ENCODE assay signal across 8 mouse cellular contexts in genomic region chr10:57487201-57487600, GRCm38 (mm10). TPM values are rescaled to one million over a fixed set of nuclear protein-coding genes. Genes with fewer than 3 reads are reported as not detected.
DNase-seq lines count a peak whose midpoint lies in the region; ATAC-seq and TF ChIP-seq lines count a peak whose summit lies in the region.

No protein-coding gene starts in this region.

- ATAC-seq in hindbrain, embryonic 11.5 days (ENCODE audit: low FRiP score), result peak; percentile 63
- peak; percentile 42 for ATAC-seq in midbrain, embryonic 12.5 days (ENCODE audit: low FRiP score, low read depth)

- H3K4me1 ChIP-seq in spleen, adult 2 months (ENCODE audit: control insufficient read depth, insufficient read depth, insufficient read length), result no peaks in the 10 kb centered on the region; the same call in 1 of the 2 replicates
- H3K4me1 ChIP-seq in hindbrain, embryonic 11.5 days (replicated peaks; ENCODE audit: control insufficient read depth, insufficient read depth, low read length), result no peaks in the 10 kb centered on the region
- peaks cover 13% of the 10 kb centered on the region for H3K4me1 ChIP-seq in midbrain, embryonic 12.5 days

- H3K36me3 ChIP-seq in spleen, adult 2 months (ENCODE audit: control insufficient read depth, insufficient read depth, low read length), result no peaks in the 10 kb centered on the region
- no peaks in the 10 kb centered on the region for H3K36me3 ChIP-seq in hindbrain, embryonic 11.5 days (ENCODE audit: control insufficient read depth, insufficient read depth, low read length)
- peaks cover 13% of the 10 kb centered on the region for H3K36me3 ChIP-seq in midbrain, embryonic 12.5 days

- H3K4me3 ChIP-seq in spleen, adult 2 months (ENCODE audit: extremely low read depth, insufficient read depth, insufficient read length), result peak overlapping the region; percentile 73; the same call in 1 of the 2 replicates
- H3K4me3 ChIP-seq in hindbrain, embryonic 11.5 days (ENCODE audit: low read depth, low read length), result peak overlapping the region; percentile 87
- H3K4me3 ChIP-seq in midbrain, embryonic 12.5 days, result peak overlapping the region; percentile 97

- no peaks in the 10 kb centered on the region for H3K27me3 ChIP-seq in spleen, adult 2 months (ENCODE audit: control insufficient read depth, insufficient read depth, low read length)
- H3K27me3 ChIP-seq in hindbrain, embryonic 11.5 days (ENCODE audit: control insufficient read depth, insufficient read depth, low read length), result no peaks in the 10 kb centered on the region
- H3K27me3 ChIP-seq in midbrain, embryonic 12.5 days, result no peaks in the 10 kb centered on the region

- H3K4me2 ChIP-seq in hindbrain, embryonic 11.5 days (replicated peaks; ENCODE audit: low read depth, low read length), result peak overlapping the region; percentile 43
- H3K4me2 ChIP-seq in midbrain, embryonic 12.5 days (replicated peaks), result peak overlapping the region; percentile 64

- TF ChIP-seq CTCF in spleen, adult 2 months (IDR thresholded peaks at IDR 0.05; ENCODE audit: extremely low read depth, insufficient read depth, insufficient read length, insufficient replicate concordance), result no peak

- TF ChIP-seq POLR2A in spleen, adult 2 months (IDR thresholded peaks at IDR 0.05; ENCODE audit: low read depth, low read length), result no peak

- DNase-seq in adrenal gland, postnatal 10 days, result peak; percentile 6
- no peak for DNase-seq in adrenal gland, adult 2 months
- no peak for DNase-seq in spleen, adult 2 months (ENCODE audit: low read depth in 1 of 2, low spot score in 2 of 2)
- DNase-seq in spleen, postnatal 10 days (ENCODE audit: low spot score in 2 of 2), result no peak
- DNase-seq in hindbrain, embryonic 11.5 days (ENCODE audit: low spot score), result peak; percentile 81
- no peak for DNase-seq in urinary bladder, postnatal 14 days (ENCODE audit: low spot score)
- DNase-seq in adrenal gland, adult (ENCODE audit: inconsistent age in 2 of 2, low spot score in 1 of 2), result no peak

- H3K9ac ChIP-seq in hindbrain, embryonic 11.5 days (ENCODE audit: low read depth, low read length), result peak overlapping the region; percentile 96
- peak overlapping the region; percentile 97 for H3K9ac ChIP-seq in midbrain, embryonic 12.5 days (replicated peaks)

- no peak overlapping the region for H3K27ac ChIP-seq in spleen, adult 2 months (ENCODE audit: insufficient read depth, low read length)
- H3K27ac ChIP-seq in hindbrain, embryonic 11.5 days (ENCODE audit: low read depth, low read length), result peak overlapping the region; percentile 98
- peak overlapping the region; percentile 99 for H3K27ac ChIP-seq in midbrain, embryonic 12.5 days (replicated peaks)

- no peaks in the 10 kb centered on the region for H3K9me3 ChIP-seq in hindbrain, embryonic 11.5 days (ENCODE audit: control insufficient read depth, low read length)
- peaks cover 5% of the 10 kb centered on the region; the same call in 1 of the 2 replicates for H3K9me3 ChIP-seq in midbrain, embryonic 12.5 days

- 10% methylated on average over 8 of the region's 8 CpGs for WGBS in spleen, adult 2 months
- 0% methylated on average over 8 of the region's 8 CpGs for WGBS in hindbrain, embryonic 11.5 days
- WGBS in midbrain, embryonic 12.5 days, result 0% methylated on average over 8 of the region's 8 CpGs

RNA-seq across cellular contexts. Expression of gene Hsf2, which starts 1.0 kb away (rescaled TPM):
- total RNA-seq in adrenal gland, postnatal 10 days (2021), result 10 to 100 TPM; 17.3 to 21.9 TPM
- 10 to 100 TPM; 15.0 to 17.9 TPM for total RNA-seq in adrenal gland, adult 2 months (2021)
- polyA plus RNA-seq in adrenal gland, adult 2 months (2012; rRNA removed), result 1.5 and 1.9 TPM in 2 replicates
- 1.2 TPM in 2 replicates for polyA plus RNA-seq in spleen, adult 2 months (2012; rRNA removed)
- 71.2 and 77.3 TPM in 2 replicates for polyA plus RNA-seq in hindbrain, embryonic 11.5 days (2014; fragmentation: Nextera tagmentation; extraction: Ambion mirVana)
- polyA plus RNA-seq in midbrain, embryonic 12.5 days (2016; fragmentation: Nextera tagmentation; extraction: Ambion mirVana), result 94.3 and 101 TPM in 2 replicates

RNA-seq across cellular contexts. Expression of gene Serinc1, which starts 45.1 kb away (rescaled TPM):
- 100 to 1,000 TPM; 274 to 290 TPM for total RNA-seq in adrenal gland, postnatal 10 days (2021)
- total RNA-seq in adrenal gland, adult 2 months (2021), result 100 to 1,000 TPM; 319 to 366 TPM
- polyA plus RNA-seq in adrenal gland, adult 2 months (2012; rRNA removed), result 30.5 and 45.6 TPM in 2 replicates
- 15.5 and 21.6 TPM in 2 replicates for polyA plus RNA-seq in spleen, adult 2 months (2012; rRNA removed)
- 243 and 258 TPM in 2 replicates for polyA plus RNA-seq in hindbrain, embryonic 11.5 days (2014; fragmentation: Nextera tagmentation; extraction: Ambion mirVana)
- polyA plus RNA-seq in midbrain, embryonic 12.5 days (2016; fragmentation: Nextera tagmentation; extraction: Ambion mirVana), result 252 and 261 TPM in 2 replicates

Comparison
In these comparisons a context has a peak if more than half of its experiments do, and no peak if none do; other contexts are left out.
1. DNase-seq: peak in adrenal gland, postnatal 10 days (single experiment) and hindbrain, embryonic 11.5 days (single experiment); none in adrenal gland, adult 2 months (single experiment), spleen, adult 2 months (0 of 2), spleen, postnatal 10 days (0 of 2), urinary bladder, postnatal 14 days (single experiment) and adrenal gland, adult (0 of 2).
2. RNA of gene Hsf2, which starts 1.0 kb away (polyA plus RNA-seq): 94.3 to 101 TPM in midbrain, embryonic 12.5 days and 71.2 to 77.3 TPM in hindbrain, embryonic 11.5 days; 1.5 to 1.9 TPM in adrenal gland, adult 2 months and 1.2 TPM in spleen, adult 2 months; every median in the first group is over 10 times any median in the second.
3. Peak in every context shown above with its lines, with median percentiles within 50 percentile points of each other: H3K4me3 ChIP-seq.